Mouse (Mus musculus) intestine, embryonic 15.5 days (tissue): ENCODE results near the gene Slc25a29. TPM values are rescaled to one million over a fixed set of nuclear protein-coding genes. Genes with fewer than 3 reads are reported as not detected.

ENCODE experiments used
- ATAC-seq: fragments of 200-750 bp; cut with Nextera tagmentation; 2 replicates; pipeline ENCODE4 v1.8.0; 2017; ENCODE audit warnings: moderate TSS enrichment, moderate library complexity
- H3K27ac ChIP-seq: fragments of 300-500 bp; sonication (generic); 2 replicates; pipeline ENCODE4 v1.5.1; 2015; ENCODE audit warnings: mild to moderate bottlenecking, inconsistent platforms
- H3K27me3 ChIP-seq: fragments of 300-500 bp; sonication (generic); replicated peaks from 2 replicates; pipeline ENCODE4 v1.6.1; 2015; ENCODE audit warnings: inconsistent platforms
- H3K36me3 ChIP-seq: fragments of 300-500 bp; sonication (generic); 2 replicates; pipeline ENCODE4 v1.6.1; 2015; ENCODE audit warnings: inconsistent platforms
- H3K4me1 ChIP-seq: fragments of 300-500 bp; sonication (generic); replicated peaks from 2 replicates; pipeline ENCODE4 v1.6.1; 2015; ENCODE audit warnings: inconsistent platforms
- H3K4me2 ChIP-seq: fragments of 300-500 bp; sonication (generic); replicated peaks from 2 replicates; pipeline ENCODE4 v1.6.1; 2015; ENCODE audit warnings: mild to moderate bottlenecking, inconsistent platforms
- H3K4me3 ChIP-seq: fragments of 300-500 bp; sonication (generic); replicated peaks from 2 replicates; pipeline ENCODE4 v1.5.1; 2015; ENCODE audit warnings: inconsistent platforms
- H3K9ac ChIP-seq: fragments of 300-500 bp; sonication (generic); 2 replicates; pipeline ENCODE4 v1.6.1; 2015; ENCODE audit warnings: inconsistent platforms
- H3K9me3 ChIP-seq: fragments of 300-500 bp; sonication (generic); 2 replicates; pipeline ENCODE4 v1.6.1; 2016; ENCODE audit warnings: inconsistent platforms
- WGBS: fragments of 180-500 bp; shearing (Covaris S2); methylation state at CpG from one replicate; pipeline ENCODE4 v1.1.7; 2015; 5-methylcytosine and 5-hydroxymethylcytosine counted together
- polyA plus RNA-seq: library from polyadenylated mRNA; unstranded; fragments of >200 nt; fragmentation: Nextera tagmentation; extraction: Ambion mirVana; gene quantifications from 2 replicates; pipeline ENCODE4 v1.2.1, GENCODE M21; 2015

Gene Slc25a29
- polyA plus RNA-seq = 5.5 and 6.3 TPM in 2 replicates

DNA sequence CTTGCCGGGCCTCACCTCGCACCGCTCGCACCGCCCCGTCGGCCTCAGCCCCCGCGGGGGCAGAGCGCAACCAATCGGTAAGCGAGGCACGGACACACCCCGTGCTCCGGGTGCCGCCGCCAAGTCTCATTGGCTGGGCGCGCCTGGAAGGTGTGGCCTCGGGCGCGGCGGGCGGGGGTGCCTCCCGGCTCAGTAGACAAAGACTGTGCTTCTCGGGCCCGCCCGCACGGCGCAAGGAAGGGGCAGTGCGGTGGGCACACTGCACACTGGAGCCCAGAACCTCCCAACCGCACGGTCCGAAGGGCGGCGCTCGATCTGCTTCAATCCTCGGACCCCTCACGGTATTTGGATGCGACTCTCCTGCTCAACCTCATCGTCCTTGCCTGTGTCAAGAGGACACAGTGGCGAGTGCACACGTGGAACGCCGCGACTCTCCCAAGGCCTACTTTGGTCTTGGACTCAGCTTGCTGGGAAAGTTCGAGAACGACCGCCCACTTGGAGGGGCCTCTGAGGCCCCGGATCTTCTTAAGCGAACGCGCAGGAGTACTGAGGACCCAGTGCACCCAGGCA is at the start of gene Slc25a29, which contains the start of gene Slc25a47:
Gene Slc25a29 (minus strand): TSS at position 44 of the 570 bp plus-strand sequence.
Gene Slc25a47 (plus strand): TSS at position 207 of the 570 bp plus-strand sequence.
- under 1% methylated on average over 52 of the region's 53 CpGs for WGBS
- peak; percentile 99 for ATAC-seq
- H3K9ac ChIP-seq = peak within 1 kb of the TSS; percentile 80
- H3K27ac ChIP-seq = peak within 1 kb of the TSS; percentile 91
- no peaks in the 10 kb centered on the region for H3K9me3 ChIP-seq
- peaks cover under 1% of the 10 kb centered on the region; the same call in 1 of the 2 replicates for H3K36me3 ChIP-seq
- H3K4me3 ChIP-seq = peak within 1 kb of the TSS; percentile 76
- no peaks in the 10 kb centered on the region for H3K27me3 ChIP-seq
- peaks cover 33% of the 10 kb centered on the region for H3K4me1 ChIP-seq
- peak within 1 kb of the TSS; percentile 95 for H3K4me2 ChIP-seq

DNA sequence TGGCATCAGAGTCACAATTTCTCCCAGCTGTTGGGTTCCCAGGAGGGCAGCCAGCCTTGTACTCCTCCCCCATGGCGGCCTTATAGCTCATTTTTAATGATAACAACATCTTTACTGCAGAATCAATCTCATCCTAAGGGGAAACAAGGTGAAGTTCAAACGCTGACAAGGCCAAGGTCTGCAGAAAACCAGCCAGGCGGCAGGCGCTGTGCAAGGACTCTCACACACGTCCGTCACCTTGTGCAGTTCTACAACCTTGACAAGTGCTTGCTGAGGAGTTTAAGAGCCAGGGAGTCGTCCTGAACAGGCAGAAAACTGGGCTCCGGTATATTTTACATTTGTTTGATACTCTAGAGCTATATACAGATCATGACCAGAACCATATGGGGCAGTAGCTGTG is 47.1 kb upstream of the Slc25a29 start:
- H3K36me3 ChIP-seq = 0 out of 2 replicates have a peak, but pooled peaks cover 5% of the 10 kb centered on the region

DNA sequence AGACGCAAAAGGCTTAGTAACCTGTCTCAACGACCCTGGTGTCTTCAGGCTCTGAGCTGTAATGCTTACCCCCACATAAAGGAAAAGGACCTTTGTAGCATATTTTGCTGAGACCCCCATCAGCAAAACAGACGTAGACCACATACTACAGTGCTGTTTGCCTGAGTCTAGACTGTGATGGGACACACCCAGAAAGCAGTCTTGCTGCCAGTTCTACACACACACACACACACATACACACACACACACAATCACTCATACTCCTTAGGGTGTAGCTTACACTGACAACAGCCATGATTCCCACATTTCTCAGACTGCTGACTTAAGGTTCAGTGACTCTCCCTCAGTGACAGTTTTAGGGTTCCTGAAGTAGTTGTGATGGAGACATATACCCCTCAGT is 45.5 kb upstream of the Slc25a29 start:
- WGBS = 68% methylated on average over 3 of the region's 3 CpGs
- ATAC-seq = no peak
- Histone ChIP-seq H3K4me3 (no peak overlapping the region), H3K9ac (no peak overlapping the region), H3K27ac (peak overlapping the region; percentile 56), H3K36me3 (0 out of 2 replicates have a peak, but pooled peaks cover 5% of the 10 kb centered on the region), H3K4me2 (no peak overlapping the region), H3K27me3 (no peaks in the 10 kb centered on the region), H3K9me3 (no peaks in the 10 kb centered on the region), H3K4me1 (peaks cover 4% of the 10 kb centered on the region; the same call in 1 of the 2 replicates)

More for the DNA sequence above, 47.1 kb upstream of the Slc25a29 start:
- no peak overlapping the region for H3K4me3 ChIP-seq
- H3K27ac ChIP-seq = no peak overlapping the region
- H3K4me2 ChIP-seq = no peak overlapping the region
- H3K27me3 ChIP-seq = no peaks in the 10 kb centered on the region
- H3K9ac ChIP-seq = no peak overlapping the region
- no peak for ATAC-seq
- 88% methylated on average over 8 of the region's 8 CpGs for WGBS
- no peaks in the 10 kb centered on the region for H3K9me3 ChIP-seq
- peaks cover 4% of the 10 kb centered on the region; the same call in 1 of the 2 replicates for H3K4me1 ChIP-seq

DNA sequence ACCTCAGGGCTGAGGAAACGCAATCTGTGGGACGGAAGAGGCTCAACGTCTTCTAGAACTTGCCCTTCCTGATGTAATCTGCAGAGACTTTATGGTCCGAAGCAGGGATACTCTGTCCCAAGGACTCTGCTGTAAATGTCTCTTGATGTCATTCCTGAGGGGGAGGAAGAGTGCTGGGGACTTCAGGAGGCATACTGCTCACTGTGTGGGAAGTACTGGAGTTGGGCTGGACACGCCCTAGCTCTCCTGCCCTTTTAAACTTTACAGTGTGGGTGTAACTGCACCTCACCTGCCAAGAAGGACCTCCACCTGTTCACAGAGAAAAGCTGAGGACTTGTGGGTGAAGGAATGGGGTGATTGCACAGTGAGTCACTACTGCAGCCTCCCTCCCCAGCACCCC is 44.9 kb upstream of the Slc25a29 start:
- 0 out of 2 replicates have a peak, but pooled peaks cover 5% of the 10 kb centered on the region for H3K36me3 ChIP-seq
- ATAC-seq = peak; percentile 92
- H3K9ac ChIP-seq = no peak overlapping the region
- peak overlapping the region; percentile 79 for H3K27ac ChIP-seq
- no peaks in the 10 kb centered on the region for H3K27me3 ChIP-seq
- 75% methylated on average over 5 of the region's 5 CpGs for WGBS
- no peak overlapping the region for H3K4me3 ChIP-seq
- H3K4me2 ChIP-seq = no peak overlapping the region
- no peaks in the 10 kb centered on the region for H3K9me3 ChIP-seq
- H3K4me1 ChIP-seq = peaks cover 4% of the 10 kb centered on the region; the same call in 1 of the 2 replicates

DNA sequence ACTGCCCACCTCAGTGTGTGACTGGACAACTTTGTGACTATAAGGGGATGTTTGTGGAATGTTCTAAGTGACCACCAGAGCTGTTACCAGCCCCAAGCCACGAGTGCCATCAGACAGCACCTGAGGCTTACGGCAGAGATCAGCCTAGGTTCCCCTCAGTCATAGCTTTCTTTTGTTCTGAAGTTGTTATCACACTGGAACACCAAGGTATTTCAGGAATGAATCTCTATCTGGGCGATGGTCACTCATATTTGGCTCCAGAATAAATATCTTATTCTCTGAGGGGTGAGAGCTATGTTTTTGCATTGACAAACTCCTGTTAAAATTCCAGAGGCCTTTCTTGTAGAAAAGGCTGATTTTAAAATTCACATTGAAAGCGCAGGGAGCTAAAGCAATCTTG is 43.5 kb upstream of the Slc25a29 start:
- Histone ChIP-seq H3K4me3 (no peak overlapping the region), H3K36me3 (peaks cover 14% of the 10 kb centered on the region), H3K27ac (no peak overlapping the region), H3K4me2 (no peak overlapping the region), H3K4me1 (peaks cover 4% of the 10 kb centered on the region; the same call in 1 of the 2 replicates), H3K9me3 (no peaks in the 10 kb centered on the region), H3K27me3 (no peaks in the 10 kb centered on the region), H3K9ac (no peak overlapping the region)
- ATAC-seq = no peak
- WGBS = 84% methylated on average over 4 of the region's 4 CpGs

DNA sequence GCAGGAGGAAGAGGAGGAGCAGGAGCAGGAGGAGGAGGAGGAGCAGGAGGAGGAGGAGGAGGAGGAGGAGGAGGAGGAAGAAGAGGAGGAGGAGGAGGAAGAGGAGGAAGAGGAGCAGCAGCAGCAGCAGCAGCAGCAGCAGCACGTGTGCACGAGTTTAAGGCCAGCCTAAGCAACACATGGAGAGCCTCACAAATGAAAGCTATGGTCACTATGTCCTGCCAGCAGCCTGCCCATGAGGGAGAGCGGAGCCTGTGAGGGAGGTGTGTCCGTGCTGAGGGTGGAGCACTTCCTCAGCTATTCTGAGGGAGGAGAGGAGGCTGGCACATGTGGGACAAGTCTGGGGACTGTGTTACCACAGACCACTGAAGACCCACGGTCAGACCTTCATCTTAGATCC is 37.4 kb upstream of the Slc25a29 start:
- Histone ChIP-seq H3K27me3 (no peaks in the 10 kb centered on the region), H3K9ac (no peak overlapping the region), H3K36me3 (peaks cover 26% of the 10 kb centered on the region), H3K4me3 (no peak overlapping the region), H3K4me2 (no peak overlapping the region), H3K27ac (no peak overlapping the region), H3K9me3 (no peaks in the 10 kb centered on the region), H3K4me1 (no peaks in the 10 kb centered on the region)
- ATAC-seq = no peak
- WGBS = 91% methylated on average over 5 of the region's 5 CpGs

DNA sequence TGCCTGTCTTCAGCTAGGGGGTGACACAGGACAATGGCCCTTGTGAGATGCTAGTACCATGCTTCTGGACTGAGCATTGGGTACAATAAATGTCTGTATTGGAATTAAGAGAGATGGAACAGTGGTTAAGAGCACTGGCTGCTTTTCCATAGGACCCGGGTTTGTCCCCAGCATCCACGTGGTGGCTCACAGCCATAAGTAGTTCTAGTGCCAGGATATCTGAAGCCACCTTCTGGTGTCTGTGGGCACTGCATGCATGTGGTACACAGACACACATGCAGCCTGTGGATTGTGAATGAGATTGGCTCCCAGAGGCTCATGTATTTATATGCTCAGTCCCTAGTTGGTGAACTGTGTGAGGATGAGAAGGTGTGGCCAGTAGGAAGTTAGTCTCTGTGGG is 33.9 kb upstream of the Slc25a29 start:
- H3K36me3 ChIP-seq = peaks cover 46% of the 10 kb centered on the region
- H3K9ac ChIP-seq = no peak overlapping the region
- WGBS = 78% methylated on average over 2 of the region's 2 CpGs
- no peak for ATAC-seq
- no peak overlapping the region for H3K4me3 ChIP-seq
- H3K9me3 ChIP-seq = no peaks in the 10 kb centered on the region
- no peaks in the 10 kb centered on the region for H3K27me3 ChIP-seq
- H3K4me2 ChIP-seq = no peak overlapping the region
- H3K27ac ChIP-seq = no peak overlapping the region
- H3K4me1 ChIP-seq = no peaks in the 10 kb centered on the region

DNA sequence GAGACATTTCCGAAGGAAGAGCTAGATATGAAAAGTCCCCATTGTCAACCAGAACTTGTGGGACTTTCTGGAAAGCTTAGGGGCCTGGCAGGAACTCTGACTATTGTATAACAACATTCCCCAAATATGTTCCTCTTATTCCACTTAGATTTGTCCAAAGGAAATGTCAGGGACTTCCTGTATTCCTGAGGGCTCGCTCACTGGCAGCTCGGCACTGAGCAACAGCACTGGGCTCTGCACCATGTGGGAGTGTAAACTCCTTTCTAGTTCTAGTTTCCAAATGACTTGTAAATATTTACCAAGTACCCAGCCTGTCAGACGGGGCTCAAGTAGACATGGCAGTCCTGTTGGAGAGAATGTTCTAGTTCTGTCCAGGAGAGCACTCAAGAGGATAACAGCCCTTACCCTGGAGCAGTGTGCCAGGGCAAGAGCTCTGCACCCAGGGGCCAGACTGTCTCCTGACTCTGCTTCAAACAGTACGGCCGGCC is 29.4 kb upstream of the Slc25a29 start:
- Histone ChIP-seq H3K27ac (peak overlapping the region; percentile 28; the same call in 1 of the 2 replicates), H3K9ac (no peak overlapping the region), H3K4me3 (no peak overlapping the region), H3K4me1 (no peaks in the 10 kb centered on the region), H3K36me3 (peaks cover 57% of the 10 kb centered on the region), H3K9me3 (no peaks in the 10 kb centered on the region), H3K4me2 (no peak overlapping the region), H3K27me3 (no peaks in the 10 kb centered on the region)
- WGBS = 64% methylated on average over 6 of the region's 6 CpGs
- no peak for ATAC-seq

DNA sequence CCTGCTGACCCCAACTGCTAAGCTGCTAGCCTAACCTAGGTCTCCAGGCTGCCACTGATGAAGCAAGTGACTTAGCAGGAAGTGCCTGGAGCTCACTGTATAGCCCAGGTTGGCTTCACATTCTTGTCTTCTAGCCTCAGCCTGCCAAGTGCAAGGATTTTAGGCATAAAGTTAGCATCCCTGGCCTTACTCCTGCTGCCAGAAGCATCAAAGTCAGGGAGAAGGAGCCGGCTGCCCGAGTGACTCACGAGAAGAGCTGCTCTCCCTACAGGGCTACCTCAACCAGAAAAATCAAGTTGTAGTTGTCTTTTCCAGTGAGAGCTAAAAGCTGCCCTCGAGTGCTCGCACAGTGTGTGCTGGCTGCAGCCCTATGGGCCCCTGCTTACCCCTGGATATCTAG is 22.8 kb upstream of the Slc25a29 start:
- Histone ChIP-seq H3K9ac (no peak overlapping the region), H3K4me2 (no peak overlapping the region), H3K27ac (0 out of 2 replicates have a peak overlapping the region, but pooled peaks have one; percentile 19), H3K36me3 (peaks cover 21% of the 10 kb centered on the region), H3K4me3 (no peak overlapping the region), H3K4me1 (peaks cover 5% of the 10 kb centered on the region; the same call in 1 of the 2 replicates), H3K9me3 (no peaks in the 10 kb centered on the region), H3K27me3 (no peaks in the 10 kb centered on the region)
- WGBS = 82% methylated on average over 5 of the region's 5 CpGs
- no peak for ATAC-seq

DNA sequence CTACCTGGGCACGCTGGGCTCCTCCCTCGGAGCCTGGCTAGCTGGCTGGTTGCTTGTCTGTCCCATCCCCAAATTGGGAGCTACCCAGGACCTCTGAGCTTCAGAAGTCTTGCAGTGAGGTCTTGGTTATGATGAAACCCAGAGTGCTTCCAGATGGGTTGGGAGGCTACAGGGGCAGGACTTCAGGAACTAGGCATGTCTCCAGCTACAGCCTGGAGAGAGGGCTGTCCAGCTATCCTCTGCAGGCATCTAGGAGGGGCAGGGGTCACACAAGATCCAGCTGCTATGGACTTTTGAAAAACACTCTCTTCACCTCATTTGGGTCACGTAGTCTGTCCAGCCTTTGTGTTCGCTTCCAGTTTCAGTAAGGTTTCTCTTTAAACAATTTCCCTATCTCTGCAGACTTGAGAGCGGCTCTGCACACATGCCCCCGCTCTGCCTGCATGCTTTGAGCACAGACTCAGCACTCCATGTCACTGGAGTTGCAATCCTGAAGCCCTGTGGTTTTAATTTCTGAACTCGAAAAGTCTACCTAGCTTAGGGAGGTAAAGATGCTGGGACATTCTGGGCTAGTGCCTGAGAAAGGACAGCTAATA is 22.0 kb upstream of the Slc25a29 start:
- H3K36me3 ChIP-seq = peaks cover 20% of the 10 kb centered on the region
- peak overlapping the region; percentile 57; the same call in 1 of the 2 replicates for H3K27ac ChIP-seq
- no peak for ATAC-seq
- H3K4me2 ChIP-seq = no peak overlapping the region
- WGBS = 67% methylated on average over 7 of the region's 7 CpGs
- H3K4me1 ChIP-seq = peaks cover 5% of the 10 kb centered on the region; the same call in 1 of the 2 replicates
- H3K9me3 ChIP-seq = no peaks in the 10 kb centered on the region
- H3K4me3 ChIP-seq = no peak overlapping the region
- no peaks in the 10 kb centered on the region for H3K27me3 ChIP-seq
- no peak overlapping the region for H3K9ac ChIP-seq

DNA sequence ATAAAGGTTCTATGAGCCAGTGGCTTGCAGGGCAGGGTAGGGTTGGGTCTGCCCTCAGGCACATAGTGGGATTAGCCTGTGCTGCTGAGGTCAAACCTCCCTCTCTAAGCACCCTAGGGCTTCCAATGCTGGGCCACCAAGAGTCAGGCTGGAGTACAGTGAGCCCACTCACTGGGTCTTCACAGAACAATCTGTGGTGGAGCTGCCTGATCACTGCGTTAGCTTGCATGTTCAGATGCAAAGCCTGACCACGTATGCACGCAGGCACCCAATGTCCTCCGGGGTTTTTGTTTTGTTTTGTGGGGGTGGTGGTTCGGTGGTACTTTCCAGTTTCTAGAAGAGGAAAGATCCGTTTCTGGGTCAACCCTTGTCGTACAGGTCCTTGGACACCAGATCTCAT is 21.4 kb upstream of the Slc25a29 start:
- peaks cover 15% of the 10 kb centered on the region for H3K36me3 ChIP-seq
- no peak overlapping the region for H3K9ac ChIP-seq
- no peak overlapping the region for H3K4me3 ChIP-seq
- 84% methylated on average over 7 of the region's 7 CpGs for WGBS
- ATAC-seq = no peak
- no peak overlapping the region for H3K4me2 ChIP-seq
- H3K27ac ChIP-seq = peak overlapping the region; percentile 57; the same call in 1 of the 2 replicates
- H3K9me3 ChIP-seq = no peaks in the 10 kb centered on the region
- no peaks in the 10 kb centered on the region for H3K27me3 ChIP-seq
- peaks cover 5% of the 10 kb centered on the region; the same call in 1 of the 2 replicates for H3K4me1 ChIP-seq

DNA sequence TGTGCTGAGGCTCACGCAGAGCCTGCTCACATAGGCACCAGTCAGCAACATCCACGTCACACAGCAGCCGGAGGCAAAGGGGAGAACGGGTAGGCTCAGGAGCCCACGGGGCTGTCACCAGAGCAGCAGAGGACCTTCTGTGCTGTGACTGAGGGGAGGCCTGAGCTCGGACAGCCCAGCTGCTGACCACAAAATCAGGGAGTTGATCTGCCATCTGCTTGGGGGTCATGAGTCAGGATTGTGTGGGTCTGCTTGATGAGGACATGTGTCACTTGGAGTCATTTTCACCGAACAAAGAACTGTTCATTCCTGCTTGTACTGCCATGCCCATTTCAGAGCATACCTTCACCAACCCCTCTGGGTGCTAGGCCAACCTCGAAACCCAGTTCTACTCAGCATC is 20.5 kb upstream of the Slc25a29 start:
- ATAC-seq = no peak
- no peak overlapping the region for H3K9ac ChIP-seq
- WGBS = 87% methylated on average over 8 of the region's 8 CpGs
- no peak overlapping the region for H3K4me3 ChIP-seq
- H3K4me1 ChIP-seq = peaks cover 5% of the 10 kb centered on the region; the same call in 1 of the 2 replicates
- no peak overlapping the region for H3K27ac ChIP-seq
- no peaks in the 10 kb centered on the region for H3K9me3 ChIP-seq
- H3K4me2 ChIP-seq = no peak overlapping the region
- H3K27me3 ChIP-seq = no peaks in the 10 kb centered on the region
- H3K36me3 ChIP-seq = peaks cover 15% of the 10 kb centered on the region
